Mouse (Mus musculus) adrenal gland, adult 2 months (tissue): ENCODE results near the gene Fstl4. TPM values are rescaled to one million over a fixed set of nuclear protein-coding genes. Genes with fewer than 3 reads are reported as not detected.

ENCODE experiments used
- DNase-seq: peaks from one replicate; pipeline ENCODE4 v3.0.0; 2021
- polyA plus RNA-seq: library from polyadenylated mRNA; depleted of rRNA; stranded (reverse); fragments of >200 nt; gene quantifications from 2 replicates; pipeline ENCODE4 v1.2.3, GENCODE M21; 2012
- total RNA-seq, 2 experiments: library from RNA; stranded (reverse); gene quantifications; 2 replicates each; pipeline ENCODE4 v1.2.3; 2021

Gene Fstl4
- total and polyA plus RNA-seq, 3 experiments = 0.61 to 1.1 (median 0.79) TPM

GRCm38 (mm10) chr11:52767921-52768320 lies 3.5 kb downstream of the Fstl4 start:
- no peak for DNase-seq

- DNase-seq = no peak
Measured at GRCm38 (mm10) chr11:52773073-52773472, 8.6 kb downstream of the Fstl4 start.

- no peak for DNase-seq
Measured at GRCm38 (mm10) chr11:52775291-52775690, 10.9 kb downstream of the Fstl4 start.

- DNase-seq = no peak
Measured at GRCm38 (mm10) chr11:52782426-52782825, 18.0 kb downstream of the Fstl4 start.

- DNase-seq = no peak
Measured at GRCm38 (mm10) chr11:52794331-52794730, 29.9 kb downstream of the Fstl4 start.

GRCm38 (mm10) chr11:52809542-52809941 lies 45.1 kb downstream of the Fstl4 start:
- no peak for DNase-seq

- no peak for DNase-seq
Measured at GRCm38 (mm10) chr11:52816004-52816403, 51.6 kb downstream of the Fstl4 start.

- no peak for DNase-seq
Measured at GRCm38 (mm10) chr11:52820336-52820905, 56.0 kb downstream of the Fstl4 start.

GRCm38 (mm10) chr11:52826591-52826990 lies 62.2 kb downstream of the Fstl4 start:
- DNase-seq = no peak

GRCm38 (mm10) chr11:52831631-52832310 lies 67.3 kb downstream of the Fstl4 start:
- DNase-seq = no peak

GRCm38 (mm10) chr11:52832311-52832675 lies 67.9 kb downstream of the Fstl4 start:
- peak; percentile 45 for DNase-seq

GRCm38 (mm10) chr11:52848691-52849090 lies 84.3 kb downstream of the Fstl4 start:
- DNase-seq = no peak

- DNase-seq = no peak
Measured at GRCm38 (mm10) chr11:52850071-52850470, 85.6 kb downstream of the Fstl4 start.

- no peak for DNase-seq
Measured at GRCm38 (mm10) chr11:52872846-52873512, 108.5 kb downstream of the Fstl4 start.

- peak; percentile 86 for DNase-seq
Measured at GRCm38 (mm10) chr11:52875916-52876765, 111.7 kb downstream of the Fstl4 start.

- no peak for DNase-seq
Measured at GRCm38 (mm10) chr11:52877662-52878061, 113.2 kb downstream of the Fstl4 start.

- DNase-seq = no peak
Measured at GRCm38 (mm10) chr11:52879958-52880357, 115.5 kb downstream of the Fstl4 start.

GRCm38 (mm10) chr11:52886559-52887303 lies 122.3 kb downstream of the Fstl4 start:
- DNase-seq = no peak

- DNase-seq = peak; percentile 11
Measured at GRCm38 (mm10) chr11:52888150-52888549, 123.7 kb downstream of the Fstl4 start.

- DNase-seq = no peak
Measured at GRCm38 (mm10) chr11:52889527-52889926, 125.1 kb downstream of the Fstl4 start.

- DNase-seq = no peak
Measured at GRCm38 (mm10) chr11:52890156-52890555, 125.7 kb downstream of the Fstl4 start.

- no peak for DNase-seq
Measured at GRCm38 (mm10) chr11:52904101-52904500, 139.7 kb downstream of the Fstl4 start.
